Mouse (Mus musculus): ENCODE measurements around the gene Arid1b. TPM values are rescaled to one million over a fixed set of nuclear protein-coding genes. Genes with fewer than 3 reads are reported as not detected.

Arid1b gene
- polyA plus RNA-seq, 1 experiment from 2014 or later: 10.5 TPM

DNA sequence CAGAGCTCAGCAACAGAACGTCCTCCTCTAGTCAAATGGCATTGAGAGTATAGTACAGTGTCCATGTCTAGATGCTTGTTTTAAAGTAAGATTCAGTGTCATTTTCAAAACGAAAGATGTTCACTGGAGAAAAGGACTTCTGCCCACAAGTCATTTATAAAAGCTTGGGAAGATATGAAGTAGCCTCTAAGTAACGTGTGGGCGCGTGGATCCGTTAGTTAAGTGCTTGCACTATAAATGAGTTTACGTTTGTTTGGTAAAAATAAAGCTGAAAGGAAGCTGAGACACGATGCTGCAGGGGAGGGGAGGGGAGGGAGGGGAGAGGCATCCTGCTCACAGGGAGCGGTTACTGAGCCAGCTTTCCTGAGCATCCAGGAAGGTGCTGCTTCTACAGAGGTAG lies 293.5 kb downstream of the Arid1b start:
- Histone ChIP-seq H3K36me3 (ENCODE audit: control insufficient read depth, insufficient read depth, low read length) (peaks cover 15% of the 10 kb centered on the region), H3K27me3 (ENCODE audit: control insufficient read depth, insufficient read depth, low read length) (no peaks in the 10 kb centered on the region), H3K4me1 (ENCODE audit: control insufficient read depth, insufficient read depth, low read length) (peaks cover 18% of the 10 kb centered on the region; the same call in 1 of the 2 replicates), H3K9me3 (replicated peaks; ENCODE audit: control insufficient read depth, low read length) (no peaks in the 10 kb centered on the region), H3K4me3 (replicated peaks; ENCODE audit: low read length) (no peak overlapping the region), H3K4me2 (ENCODE audit: low read depth, low read length) (no peak overlapping the region), H3K27ac (ENCODE audit: low read length) (no peak overlapping the region), H3K9ac (ENCODE audit: low read length) (no peak overlapping the region)
- 63% methylated on average over 9 of the region's 9 CpGs for WGBS
- no peak for ATAC-seq (ENCODE audit: insufficient read depth, low FRiP score)

DNA sequence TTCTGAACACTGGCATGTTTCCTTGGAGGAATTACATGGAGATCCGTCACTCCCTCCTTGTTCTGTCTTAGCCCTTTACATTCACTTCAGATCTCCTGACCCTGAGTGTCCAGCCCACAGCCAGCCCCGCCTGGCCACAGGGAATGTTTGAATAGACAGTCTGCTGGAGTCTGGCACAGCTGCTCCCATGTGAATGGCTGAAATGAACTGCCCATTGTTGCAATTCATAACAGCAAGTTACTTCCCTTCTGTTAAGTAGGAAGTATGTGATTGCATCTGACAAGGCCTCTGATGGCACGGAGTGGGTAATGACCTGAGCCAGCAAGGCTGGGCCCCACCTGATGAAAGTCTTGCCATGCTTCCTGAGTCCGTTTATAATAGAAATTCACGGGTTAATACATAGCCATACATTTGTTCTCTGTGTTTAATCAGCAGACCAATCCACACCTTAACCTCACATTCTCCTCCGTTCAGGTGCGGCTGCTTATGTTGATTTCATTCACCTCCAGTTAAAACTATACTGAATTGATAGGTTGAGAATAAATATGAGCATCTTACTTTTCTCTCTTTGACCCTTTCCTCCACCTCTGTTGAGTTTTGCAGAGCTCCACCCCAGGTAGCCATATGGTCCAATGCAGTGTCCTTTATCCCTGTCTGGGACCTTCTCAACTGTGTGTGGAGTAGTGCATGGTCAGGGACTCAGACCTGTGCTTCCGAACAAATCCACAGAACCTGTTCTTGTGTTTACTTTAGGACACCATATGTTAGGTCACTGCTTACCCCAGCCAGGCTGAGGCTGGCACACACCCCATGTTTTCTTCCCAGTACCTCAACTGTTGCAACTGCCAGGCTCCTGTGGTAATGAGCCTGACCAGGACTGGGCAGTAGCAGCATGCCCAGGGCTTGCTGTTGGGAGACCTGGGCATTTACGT lies 299.8 kb downstream of the Arid1b start:
- 45% methylated on average over 9 of the region's 9 CpGs for WGBS
- H3K36me3 ChIP-seq (ENCODE audit: control insufficient read depth, insufficient read depth, low read length): peaks cover 12% of the 10 kb centered on the region
- ATAC-seq (ENCODE audit: insufficient read depth, low FRiP score): peak; percentile 53; the same call in 1 of the 2 replicates
- no peaks in the 10 kb centered on the region for H3K9me3 ChIP-seq (replicated peaks; ENCODE audit: control insufficient read depth, low read length)
- no peak overlapping the region for H3K9ac ChIP-seq (ENCODE audit: low read length)
- no peaks in the 10 kb centered on the region for H3K27me3 ChIP-seq (ENCODE audit: control insufficient read depth, insufficient read depth, low read length)
- peak overlapping the region; percentile 89 for H3K27ac ChIP-seq (ENCODE audit: low read length)
- no peak overlapping the region for H3K4me3 ChIP-seq (replicated peaks; ENCODE audit: low read length)
- peaks cover 29% of the 10 kb centered on the region for H3K4me1 ChIP-seq (ENCODE audit: control insufficient read depth, insufficient read depth, low read length)
- H3K4me2 ChIP-seq (ENCODE audit: low read depth, low read length): no peak overlapping the region

DNA sequence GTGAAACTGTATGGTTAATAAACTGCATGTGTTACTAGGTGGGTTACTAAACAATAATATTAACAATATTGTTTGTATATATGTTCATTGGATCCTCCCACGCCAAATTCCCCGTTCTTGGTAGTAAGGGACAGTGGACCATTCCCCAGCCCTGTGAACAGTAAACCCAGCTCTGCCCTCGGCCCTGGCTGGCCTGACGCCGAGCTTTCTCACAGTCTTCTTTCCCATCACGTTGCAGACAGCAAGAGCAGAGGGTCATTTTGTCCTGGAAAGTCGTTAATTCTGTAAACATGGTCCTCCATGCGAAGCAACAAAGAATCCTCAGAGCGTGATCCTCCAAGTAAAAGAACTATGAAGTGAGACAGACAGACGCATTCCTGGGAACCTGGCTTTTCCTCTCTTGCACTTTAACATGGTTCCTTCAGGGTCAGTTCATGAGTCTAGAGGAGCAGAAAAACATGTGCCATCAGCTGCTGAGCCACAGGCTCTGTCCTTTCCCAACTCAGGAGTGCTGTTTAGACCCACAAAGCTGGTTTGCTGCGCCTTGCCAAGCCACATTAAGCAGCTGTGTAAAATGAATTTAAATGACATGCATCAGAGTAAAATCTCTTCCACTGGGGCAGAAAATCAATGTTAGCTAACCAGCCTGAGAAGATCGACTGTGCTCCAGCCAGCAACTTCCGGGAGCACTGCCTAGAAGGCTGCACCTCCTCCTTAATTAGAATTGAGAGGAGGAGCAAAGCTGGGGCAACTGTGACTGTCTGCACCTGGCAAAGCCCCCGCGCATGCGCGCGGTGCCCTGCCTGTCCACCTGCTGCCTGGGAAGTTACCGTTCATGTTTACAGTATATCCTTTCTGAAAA lies 301.2 kb downstream of the Arid1b start:
- WGBS: 49% methylated on average over 19 of the region's 19 CpGs
- peaks cover 36% of the 10 kb centered on the region for H3K4me1 ChIP-seq (ENCODE audit: control insufficient read depth, insufficient read depth, low read length)
- H3K27me3 ChIP-seq (ENCODE audit: control insufficient read depth, insufficient read depth, low read length): no peaks in the 10 kb centered on the region
- peaks cover 12% of the 10 kb centered on the region for H3K36me3 ChIP-seq (ENCODE audit: control insufficient read depth, insufficient read depth, low read length)
- H3K9ac ChIP-seq (ENCODE audit: low read length): peak overlapping the region; percentile 49
- H3K27ac ChIP-seq (ENCODE audit: low read length): peak overlapping the region; percentile 89
- no peaks in the 10 kb centered on the region for H3K9me3 ChIP-seq (replicated peaks; ENCODE audit: control insufficient read depth, low read length)
- H3K4me2 ChIP-seq (ENCODE audit: low read depth, low read length): peak overlapping the region; percentile 39
- ATAC-seq (ENCODE audit: insufficient read depth, low FRiP score): peak; percentile 89
- H3K4me3 ChIP-seq (replicated peaks; ENCODE audit: low read length): peak overlapping the region; percentile 32

DNA sequence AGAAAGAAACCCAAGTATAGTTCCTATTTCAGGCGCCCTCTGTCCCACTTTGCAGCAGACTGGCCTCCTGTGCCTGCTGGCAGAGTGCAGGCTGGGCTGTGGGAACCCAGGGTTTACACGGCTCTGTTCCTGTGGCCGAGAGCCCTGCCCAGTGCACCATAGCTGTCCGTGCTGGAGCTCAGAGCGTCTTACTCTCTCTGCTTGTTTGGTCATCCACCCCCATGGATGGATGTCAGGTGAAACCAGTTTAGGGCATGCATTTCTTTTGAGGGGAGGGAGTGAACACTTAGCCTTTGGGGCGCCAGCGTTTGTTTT lies 301.8 kb downstream of the Arid1b start:
- H3K4me3 ChIP-seq (replicated peaks; ENCODE audit: low read length): peak overlapping the region; percentile 32
- H3K4me2 ChIP-seq (ENCODE audit: low read depth, low read length): peak overlapping the region; percentile 39
- no peaks in the 10 kb centered on the region for H3K27me3 ChIP-seq (ENCODE audit: control insufficient read depth, insufficient read depth, low read length)
- H3K36me3 ChIP-seq (ENCODE audit: control insufficient read depth, insufficient read depth, low read length): peaks cover 8% of the 10 kb centered on the region
- peak overlapping the region; percentile 46; the same call in 1 of the 2 replicates for H3K9ac ChIP-seq (ENCODE audit: low read length)
- peak; percentile 70; the same call in 1 of the 2 replicates for ATAC-seq (ENCODE audit: insufficient read depth, low FRiP score)
- H3K4me1 ChIP-seq (ENCODE audit: control insufficient read depth, insufficient read depth, low read length): peaks cover 36% of the 10 kb centered on the region
- peak overlapping the region; percentile 89 for H3K27ac ChIP-seq (ENCODE audit: low read length)
- 56% methylated on average over 7 of the region's 7 CpGs for WGBS
- no peaks in the 10 kb centered on the region for H3K9me3 ChIP-seq (replicated peaks; ENCODE audit: control insufficient read depth, low read length)

DNA sequence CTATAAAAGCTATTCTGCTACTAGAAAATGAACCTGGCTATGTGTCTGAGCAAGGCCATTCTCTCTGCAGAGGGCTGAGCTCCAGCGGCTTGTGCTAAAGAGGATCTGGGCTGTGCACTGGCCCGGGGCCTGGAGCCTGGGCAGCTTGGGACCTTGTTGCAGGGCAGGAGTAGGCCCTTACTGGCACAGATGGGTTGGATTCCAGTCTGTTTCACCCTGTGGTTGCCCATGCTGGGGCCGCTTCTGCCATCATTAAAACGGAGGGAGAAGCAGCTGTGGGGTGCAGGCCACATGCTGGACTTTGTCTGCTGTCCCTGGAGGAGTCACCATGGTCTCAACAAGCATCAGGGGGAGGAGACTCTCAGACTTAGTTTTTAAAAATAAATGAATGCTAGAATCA lies 303.4 kb downstream of the Arid1b start:
- ATAC-seq (ENCODE audit: insufficient read depth, low FRiP score): no peak
- H3K9me3 ChIP-seq (replicated peaks; ENCODE audit: control insufficient read depth, low read length): no peaks in the 10 kb centered on the region
- no peak overlapping the region for H3K9ac ChIP-seq (ENCODE audit: low read length)
- H3K4me1 ChIP-seq (ENCODE audit: control insufficient read depth, insufficient read depth, low read length): peaks cover 36% of the 10 kb centered on the region
- H3K27me3 ChIP-seq (ENCODE audit: control insufficient read depth, insufficient read depth, low read length): no peaks in the 10 kb centered on the region
- no peak overlapping the region for H3K4me2 ChIP-seq (ENCODE audit: low read depth, low read length)
- 91% methylated on average over 4 of the region's 4 CpGs for WGBS
- H3K27ac ChIP-seq (ENCODE audit: low read length): no peak overlapping the region
- H3K36me3 ChIP-seq (ENCODE audit: control insufficient read depth, insufficient read depth, low read length): no peaks in the 10 kb centered on the region
- H3K4me3 ChIP-seq (replicated peaks; ENCODE audit: low read length): no peak overlapping the region

DNA sequence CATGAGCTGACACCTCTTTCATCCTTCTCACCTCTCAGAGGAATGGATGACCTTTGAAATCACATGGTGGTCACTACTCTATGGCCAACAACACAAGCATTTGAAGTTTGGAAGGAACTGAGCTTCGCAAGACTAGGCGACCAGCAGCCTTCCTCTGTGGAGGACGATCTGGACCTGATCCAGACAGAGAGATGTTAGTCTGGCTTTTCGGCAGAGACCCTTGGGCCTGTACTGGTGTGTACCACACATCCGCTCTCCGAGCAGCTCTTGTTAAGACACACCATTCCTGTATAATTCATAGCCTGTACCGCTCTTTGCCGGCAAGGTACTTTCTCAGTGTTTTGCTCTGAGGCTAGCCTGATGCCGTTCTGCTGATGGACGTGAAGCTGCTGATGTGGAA lies 303.9 kb downstream of the Arid1b start:
- no peak for ATAC-seq (ENCODE audit: insufficient read depth, low FRiP score)
- Histone ChIP-seq H3K27me3 (ENCODE audit: control insufficient read depth, insufficient read depth, low read length) (no peaks in the 10 kb centered on the region), H3K4me1 (ENCODE audit: control insufficient read depth, insufficient read depth, low read length) (peaks cover 36% of the 10 kb centered on the region), H3K36me3 (ENCODE audit: control insufficient read depth, insufficient read depth, low read length) (no peaks in the 10 kb centered on the region), H3K9me3 (replicated peaks; ENCODE audit: control insufficient read depth, low read length) (no peaks in the 10 kb centered on the region), H3K4me3 (replicated peaks; ENCODE audit: low read length) (no peak overlapping the region), H3K27ac (ENCODE audit: low read length) (no peak overlapping the region), H3K4me2 (ENCODE audit: low read depth, low read length) (no peak overlapping the region), H3K9ac (ENCODE audit: low read length) (no peak overlapping the region)
- 78% methylated on average over 10 of the region's 10 CpGs for WGBS

DNA sequence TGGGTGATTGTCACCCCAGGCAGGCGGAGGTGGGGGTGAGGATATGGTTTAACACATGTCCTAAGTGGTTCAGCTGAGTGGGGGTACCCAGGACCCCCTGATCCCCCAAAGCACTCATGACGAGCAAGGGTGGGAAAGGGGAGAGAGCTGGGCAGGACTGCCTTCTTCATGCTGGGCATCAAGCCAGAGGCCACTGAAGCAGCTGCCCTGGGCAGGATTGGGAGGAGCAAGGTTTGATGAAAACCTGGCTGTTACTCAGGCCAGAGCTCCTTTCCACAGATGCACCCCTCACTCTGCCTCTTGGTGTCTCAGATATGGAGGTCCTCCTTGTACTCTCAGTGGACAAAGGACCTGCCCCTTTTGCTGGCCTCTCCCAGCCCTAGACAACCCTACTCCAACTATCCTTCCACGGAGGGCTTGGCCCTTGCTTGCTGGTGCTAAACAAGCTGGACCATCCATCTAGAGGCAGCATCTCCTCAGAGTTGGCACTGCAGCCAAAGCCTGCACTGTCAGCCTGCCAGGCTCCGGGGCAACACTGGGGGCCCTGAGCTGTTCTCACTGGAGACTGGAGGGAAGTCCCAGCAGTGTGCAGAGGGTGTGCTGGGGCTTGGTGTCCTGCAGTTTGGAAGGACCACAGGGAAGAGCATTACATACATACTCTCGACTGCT lies 304.9 kb downstream of the Arid1b start:
- no peaks in the 10 kb centered on the region for H3K36me3 ChIP-seq (ENCODE audit: control insufficient read depth, insufficient read depth, low read length)
- no peak for ATAC-seq (ENCODE audit: insufficient read depth, low FRiP score)
- no peaks in the 10 kb centered on the region for H3K27me3 ChIP-seq (ENCODE audit: control insufficient read depth, insufficient read depth, low read length)
- H3K4me1 ChIP-seq (ENCODE audit: control insufficient read depth, insufficient read depth, low read length): peaks cover 30% of the 10 kb centered on the region
- WGBS: 57% methylated on average over 5 of the region's 5 CpGs
- H3K9me3 ChIP-seq (replicated peaks; ENCODE audit: control insufficient read depth, low read length): no peaks in the 10 kb centered on the region
- H3K27ac ChIP-seq (ENCODE audit: low read length): peak overlapping the region; percentile 43; the same call in 1 of the 2 replicates
- H3K9ac ChIP-seq (ENCODE audit: low read length): no peak overlapping the region; the same call in 1 of the 2 replicates
- no peak overlapping the region for H3K4me3 ChIP-seq (replicated peaks; ENCODE audit: low read length)
- no peak overlapping the region for H3K4me2 ChIP-seq (ENCODE audit: low read depth, low read length)

DNA sequence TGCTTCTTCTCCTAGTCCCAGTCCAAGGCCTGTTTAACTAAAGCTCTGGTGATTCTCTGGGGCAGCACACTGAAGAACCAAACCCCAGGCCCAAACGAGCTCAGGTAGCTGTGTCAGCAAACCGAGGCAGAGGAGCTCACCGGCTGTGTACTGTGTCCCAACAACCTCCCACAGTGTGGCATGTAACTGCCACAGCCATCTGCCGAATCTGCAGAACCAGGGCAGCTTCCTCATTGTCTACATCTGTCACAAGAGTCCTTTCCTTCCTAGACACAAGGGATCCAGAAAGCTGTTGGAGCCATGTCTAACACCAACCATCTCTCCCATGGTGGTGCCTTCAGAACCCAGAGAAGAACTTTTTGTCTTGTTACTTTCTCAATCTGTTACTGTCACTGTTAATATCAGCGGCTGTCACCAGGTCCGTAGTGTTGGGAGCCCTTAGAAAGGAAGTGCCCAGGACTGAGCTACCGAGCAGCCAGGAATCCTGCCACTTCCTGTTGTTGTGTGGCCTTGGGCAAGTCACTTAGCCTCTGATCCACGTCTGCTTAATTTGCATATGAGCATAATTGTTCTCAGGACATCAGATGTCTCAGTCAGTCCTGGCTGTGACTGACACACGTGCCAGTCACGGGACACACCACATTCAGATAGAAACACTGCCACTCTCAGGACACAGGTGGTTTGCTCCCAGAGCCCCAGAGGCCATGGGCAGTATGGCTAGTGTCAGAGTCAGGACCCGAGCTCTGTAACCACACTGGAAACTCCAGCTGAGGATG lies 309.0 kb downstream of the Arid1b start:
- Histone ChIP-seq H3K27ac (ENCODE audit: low read length) (no peak overlapping the region), H3K27me3 (ENCODE audit: control insufficient read depth, insufficient read depth, low read length) (no peaks in the 10 kb centered on the region), H3K36me3 (ENCODE audit: control insufficient read depth, insufficient read depth, low read length) (no peaks in the 10 kb centered on the region; the same call in 1 of the 2 replicates), H3K4me3 (replicated peaks; ENCODE audit: low read length) (no peak overlapping the region), H3K9ac (ENCODE audit: low read length) (no peak overlapping the region), H3K4me2 (ENCODE audit: low read depth, low read length) (no peak overlapping the region), H3K9me3 (replicated peaks; ENCODE audit: control insufficient read depth, low read length) (no peaks in the 10 kb centered on the region), H3K4me1 (ENCODE audit: control insufficient read depth, insufficient read depth, low read length) (peaks cover 12% of the 10 kb centered on the region)
- WGBS: 70% methylated on average over 11 of the region's 11 CpGs
- no peak for ATAC-seq (ENCODE audit: insufficient read depth, low FRiP score)
